Mouse (Mus musculus) splenic B cell, adult 2 months (primary cell): ENCODE results near the gene Pate4.

Experiments used
- DNase-seq: peaks from one replicate; pipeline ENCODE4 v3.0.0-alpha.2; 2011; ENCODE audit warnings: low read depth, low spot score
- H3K27me3 ChIP-seq: 2 replicates; pipeline ENCODE4 v1.6.1; 2012; ENCODE audit warnings: mild to moderate bottlenecking, low read length, moderate library complexity, mixed read lengths; ENCODE audit not compliant: control insufficient read depth, poor library complexity, insufficient read depth, severe bottlenecking
- H3K36me3 ChIP-seq: 2 replicates; pipeline ENCODE4 v1.6.1; 2012; ENCODE audit warnings: mild to moderate bottlenecking, low read length, moderate library complexity, mixed read lengths; ENCODE audit not compliant: control insufficient read depth, poor library complexity, insufficient read depth, severe bottlenecking

Gene Pate4

DNA sequence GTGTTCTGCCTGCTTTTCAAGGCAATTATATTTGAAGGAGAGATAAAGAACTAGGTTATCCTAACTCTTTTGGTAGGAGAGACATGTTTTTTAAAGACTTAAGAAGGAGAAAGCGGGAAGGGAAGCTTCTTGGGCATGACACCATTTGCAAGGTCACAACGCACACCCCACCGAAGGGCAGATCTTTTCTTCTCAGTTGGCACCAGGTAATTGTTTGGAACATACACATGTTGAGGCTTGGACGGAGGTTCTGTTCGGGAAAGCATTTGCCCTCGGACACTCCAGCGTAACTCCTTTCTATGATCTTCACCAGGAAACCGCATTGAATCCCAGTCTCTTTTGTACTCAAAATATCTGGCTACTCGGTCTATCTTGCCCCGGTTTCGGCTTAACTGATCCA is 50.7 kb downstream of the Pate4 start:
- Histone ChIP-seq H3K27me3 (no peaks in the 10 kb centered on the region), H3K36me3 (peaks cover 11% of the 10 kb centered on the region)

DNA sequence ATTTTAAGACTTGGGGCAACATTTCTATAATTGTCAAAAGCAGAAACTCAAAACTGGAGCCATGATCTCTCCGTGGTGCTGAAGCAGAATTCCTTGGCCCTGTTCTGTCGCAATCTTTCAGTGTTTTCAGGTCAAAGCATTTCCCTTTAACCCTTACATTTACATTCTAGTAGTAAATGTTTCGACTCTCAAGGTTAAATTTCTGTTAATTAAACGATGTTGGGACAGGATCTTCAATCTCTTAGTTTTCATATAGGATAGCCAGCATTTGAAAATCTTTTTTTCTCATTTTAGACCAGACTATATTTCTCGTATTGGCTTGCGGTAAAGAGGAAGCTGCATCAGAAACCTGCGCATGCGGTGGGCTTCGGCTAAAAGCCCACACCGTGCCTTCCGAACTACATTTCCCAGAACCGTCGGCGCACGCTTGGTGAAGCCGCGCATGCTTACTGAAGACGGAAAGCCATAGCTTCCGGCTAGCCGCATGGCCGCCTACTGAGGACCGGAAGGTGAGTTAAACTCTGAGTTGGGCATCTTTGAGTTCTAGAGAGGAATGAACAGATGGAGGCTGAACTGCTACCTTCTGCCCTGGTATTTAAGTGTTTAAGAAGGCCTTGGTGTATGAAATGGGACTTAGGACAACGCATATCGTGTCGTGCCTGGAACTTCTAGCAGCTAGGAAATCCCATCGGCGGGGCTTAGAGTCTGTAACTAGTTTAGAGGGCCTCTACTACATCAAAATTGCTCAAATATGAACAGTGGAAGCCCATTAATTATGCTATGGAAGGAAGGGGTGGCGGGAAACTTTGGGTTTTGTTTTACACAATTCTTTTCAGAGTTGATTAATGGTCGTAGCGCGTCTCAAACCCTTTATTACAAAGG is 52.5 kb downstream of the Pate4 start:
- 0 out of 2 replicates have a peak, but pooled peaks cover 3% of the 10 kb centered on the region for H3K36me3 ChIP-seq
- peak; percentile 89 for DNase-seq

More for the DNA sequence above, 50.7 kb downstream of the Pate4 start:
- no peak for DNase-seq

DNA sequence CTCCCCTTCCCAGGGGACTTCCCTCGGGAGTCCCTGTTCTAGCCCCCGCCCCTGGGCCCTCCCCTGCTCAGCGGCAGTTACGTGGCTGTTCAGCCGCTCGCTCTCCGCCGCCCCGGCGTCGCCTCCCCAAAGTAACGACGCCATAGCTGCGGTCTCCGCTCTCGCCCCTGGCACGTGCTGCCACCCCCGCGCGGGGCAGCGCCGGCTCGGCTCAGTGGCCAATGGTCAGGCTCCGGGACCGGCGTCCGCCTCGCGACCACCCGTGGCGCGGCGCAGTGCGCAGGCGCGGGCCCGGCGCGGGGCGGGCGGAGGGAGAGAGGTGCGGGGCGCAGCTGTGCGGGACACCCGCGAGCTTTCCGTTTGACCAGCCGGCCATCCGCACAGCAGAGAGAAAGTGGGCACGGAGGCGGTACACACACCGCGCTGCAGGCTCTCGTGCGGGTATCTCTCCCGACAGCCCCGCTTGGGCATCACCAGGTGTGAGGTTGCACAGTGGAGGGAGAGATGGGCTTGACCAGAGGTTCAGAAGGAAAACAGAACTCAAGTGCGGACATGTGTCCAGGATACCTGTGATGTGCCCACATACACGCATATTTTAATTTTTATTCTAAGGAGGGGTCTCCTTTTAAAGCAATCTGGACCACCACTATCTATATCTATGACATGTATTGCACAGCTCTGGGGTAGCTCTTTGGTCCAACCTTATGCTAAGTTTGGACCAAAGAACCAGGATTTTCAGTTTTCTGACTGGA is 53.3 kb downstream of the Pate4 start, which contains the start of the genes Ddx25 and Pus3:
Ddx25 (minus strand) TSS at position 272 of the 752 bp plus-strand sequence.
Pus3 (plus strand) TSS at position 339 of the 752 bp plus-strand sequence.
- H3K27me3 ChIP-seq, result no peaks in the 10 kb centered on the region; the same call in 1 of the 2 replicates
- H3K36me3 ChIP-seq, result 0 out of 2 replicates have a peak, but pooled peaks cover 3% of the 10 kb centered on the region
- DNase-seq, result peak; percentile 44

More for the DNA sequence above, 52.5 kb downstream of the Pate4 start:
- H3K27me3 ChIP-seq, result no peaks in the 10 kb centered on the region; the same call in 1 of the 2 replicates
